Mouse (Mus musculus) adrenal gland, adult 2 months (tissue): Measurements from ENCODE around the gene Cyp4f13. TPM values are rescaled to one million over a fixed set of nuclear protein-coding genes. Genes with fewer than 3 reads are reported as not detected.

Source experiments
- DNase-seq: peaks from one replicate; pipeline ENCODE4 v3.0.0; 2021
- polyA plus RNA-seq: library from polyadenylated mRNA; depleted of rRNA; stranded (reverse); fragments of >200 nt; gene quantifications from 2 replicates; pipeline ENCODE4 v1.2.3, GENCODE M21; 2012; rRNA removed
- total RNA-seq, 2 experiments: library from RNA; stranded (reverse); gene quantifications; 2 replicates each; pipeline ENCODE4 v1.2.3; 2021

Cyp4f13 gene
- total and polyA plus RNA-seq, 3 experiments = 55.3 to 92.0 (median 71.1) TPM

GRCm38 (mm10) chr17:32906172-32906571, 41.0 kb downstream of the Cyp4f13 start:
- DNase-seq = no peak

GRCm38 (mm10) chr17:32905239-32905638, 42.0 kb downstream of the Cyp4f13 start:
- peak; percentile 54 for DNase-seq

GRCm38 (mm10) chr17:32904414-32904813, 42.8 kb downstream of the Cyp4f13 start:
- no peak for DNase-seq

- DNase-seq = no peak
Observed at GRCm38 (mm10) chr17:32901751-32902525, 45.3 kb downstream of the Cyp4f13 start.

GRCm38 (mm10) chr17:32895421-32895820, 51.8 kb downstream of the Cyp4f13 start:
- no peak for DNase-seq

- DNase-seq = no peak
Observed at GRCm38 (mm10) chr17:32893901-32894300, 53.3 kb downstream of the Cyp4f13 start.

- peak; percentile 94 for DNase-seq
Observed at GRCm38 (mm10) chr17:32891239-32892180, 55.7 kb downstream of the Cyp4f13 start, which contains the start of gene Zfp870. Gene Zfp870, minus strand, starts transcription at chr17:32891642.

GRCm38 (mm10) chr17:32890852-32891238, 56.4 kb downstream of the Cyp4f13 start:
- no peak for DNase-seq

GRCm38 (mm10) chr17:32889611-32890010, 57.6 kb downstream of the Cyp4f13 start:
- peak; percentile 31 for DNase-seq

GRCm38 (mm10) chr17:32880320-32881218, 66.6 kb downstream of the Cyp4f13 start:
- no peak for DNase-seq

- DNase-seq = no peak
Observed at GRCm38 (mm10) chr17:32878773-32879172, 68.4 kb downstream of the Cyp4f13 start.

- no peak for DNase-seq
Observed at GRCm38 (mm10) chr17:32877471-32878171, 69.6 kb downstream of the Cyp4f13 start.

Other genes with a start within 250 kb of the Cyp4f13 start
- 10 to 100 TPM; 41.3 to 45.9 TPM for gene Zfp871, start 159.1 kb downstream of the Cyp4f13 start, total RNA-seq
- 3.8 and 4.8 TPM in 2 replicates for gene Zfp871, start 159.1 kb downstream of the Cyp4f13 start, polyA plus RNA-seq
- gene Zfp811, start 137.5 kb downstream of the Cyp4f13 start, total RNA-seq = under 1 TPM; 0.43 to 0.69 TPM
- gene Zfp811, start 137.5 kb downstream of the Cyp4f13 start, polyA plus RNA-seq = 0.02 TPM in 1 of 2 replicates, not detected in the other
- gene Zfp799, start 117.1 kb downstream of the Cyp4f13 start, total RNA-seq = 10 to 100 TPM in 1 of 2 experiments, 1 to 10 TPM in 1; 8.9 to 13.5 TPM
- gene Zfp799, start 117.1 kb downstream of the Cyp4f13 start, polyA plus RNA-seq = 1.6 and 3.9 TPM in 2 replicates
- 1 to 10 TPM; 7.4 to 8.4 TPM for gene Zfp870, start 55.8 kb downstream of the Cyp4f13 start, total RNA-seq
- gene Zfp870, start 55.8 kb downstream of the Cyp4f13 start, polyA plus RNA-seq = 0.33 and 0.43 TPM in 2 replicates
- 10 to 100 TPM in 1 of 2 experiments, 1 to 10 TPM in 1; 6.6 to 14.1 TPM for gene Cyp4f14, start 30.1 kb downstream of the Cyp4f13 start, total RNA-seq
- gene Cyp4f14, start 30.1 kb downstream of the Cyp4f13 start, polyA plus RNA-seq = 12.9 and 17.9 TPM in 2 replicates
- gene Zfp472, start 18.4 kb upstream of the Cyp4f13 start, total RNA-seq = 1 to 10 TPM; 3.8 to 4.4 TPM
- gene Zfp472, start 18.4 kb upstream of the Cyp4f13 start, polyA plus RNA-seq = 0.18 and 0.21 TPM in 2 replicates
- gene Zfp952, start 45.7 kb upstream of the Cyp4f13 start, total RNA-seq = 10 to 100 TPM in 1 of 2 experiments, 1 to 10 TPM in 1; 8.8 to 11.3 TPM
- 1.1 and 1.5 TPM in 2 replicates for gene Zfp952, start 45.7 kb upstream of the Cyp4f13 start, polyA plus RNA-seq
- 1 to 10 TPM; 3.9 to 8.7 TPM for gene Zfp763, start 86.0 kb upstream of the Cyp4f13 start, total RNA-seq
- 0.08 and 0.10 TPM in 2 replicates for gene Zfp763, start 86.0 kb upstream of the Cyp4f13 start, polyA plus RNA-seq
- not detected for gene 4921501E09Rik, start 120.7 kb upstream of the Cyp4f13 start, total RNA-seq
- not detected in 2 replicates for gene 4921501E09Rik, start 120.7 kb upstream of the Cyp4f13 start, polyA plus RNA-seq
- gene Zfp563, start 141.9 kb upstream of the Cyp4f13 start, total RNA-seq = 10 to 100 TPM in 1 of 2 experiments, 1 to 10 TPM in 1; 7.9 to 13.2 TPM
- gene Zfp563, start 141.9 kb upstream of the Cyp4f13 start, polyA plus RNA-seq = 0.37 and 0.58 TPM in 2 replicates
- gene Morc2b, start 192.3 kb upstream of the Cyp4f13 start, total RNA-seq = not detected
- gene Morc2b, start 192.3 kb upstream of the Cyp4f13 start, polyA plus RNA-seq = not detected in 2 replicates
- gene Olfr55, start 221.0 kb upstream of the Cyp4f13 start, total RNA-seq = not detected
- not detected in 2 replicates for gene Olfr55, start 221.0 kb upstream of the Cyp4f13 start, polyA plus RNA-seq
- gene Olfr239, start 243.9 kb upstream of the Cyp4f13 start, total RNA-seq = not detected
- not detected in 2 replicates for gene Olfr239, start 243.9 kb upstream of the Cyp4f13 start, polyA plus RNA-seq